Comparison of ENCODE assay signal across 8 mouse cellular contexts in genomic region chr1:85896781-85897700, GRCm38 (mm10). TPM values are rescaled to one million over a fixed set of nuclear protein-coding genes. Genes with fewer than 3 reads are reported as not detected.
DNase-seq lines count a peak whose midpoint lies in the region; ATAC-seq lines count a peak whose summit lies in the region.
"Had no signal": no experiment of that assay in that cellular context is flagged by ENCODE, and none has a peak within 500 bp of the region (broad histone marks: within the 10 kb centered on the region; RNA-seq: fewer than 3 reads in every experiment).

No protein-coding gene starts in this region.

- no peaks in the 10 kb centered on the region for H3K9me3 ChIP-seq in embryonic facial prominence, embryonic 12.5 days
- no peaks in the 10 kb centered on the region for H3K9me3 ChIP-seq in hindbrain, embryonic 15.5 days

- H3K4me2 ChIP-seq in embryonic facial prominence, embryonic 12.5 days (replicated peaks) = peak overlapping the region; percentile 82
- H3K4me2 ChIP-seq in hindbrain, embryonic 15.5 days = peak overlapping the region; percentile 89

- peak; percentile 18 for DNase-seq in thymus, postnatal 14 days
- DNase-seq in thymus, postnatal 36 days = no peak
- no peak for DNase-seq in embryo, embryonic 10.5 days (ENCODE audit: low spot score)
- DNase-seq in frontal cortex, postnatal 14 days (ENCODE audit: low spot score in 2 of 2) = no peak

- H3K4me1 ChIP-seq in embryonic facial prominence, embryonic 12.5 days = peaks cover 59% of the 10 kb centered on the region
- H3K4me1 ChIP-seq in hindbrain, embryonic 15.5 days (replicated peaks) = peaks cover 71% of the 10 kb centered on the region

- H3K27ac ChIP-seq in embryonic facial prominence, embryonic 12.5 days = peak overlapping the region; percentile 72
- H3K27ac ChIP-seq in hindbrain, embryonic 15.5 days (replicated peaks) = peak overlapping the region; percentile 78

- peak overlapping the region; percentile 78; the same call in 1 of the 2 replicates for H3K4me3 ChIP-seq in embryonic facial prominence, embryonic 12.5 days
- peak overlapping the region; percentile 76 for H3K4me3 ChIP-seq in hindbrain, embryonic 15.5 days
- H3K4me3 ChIP-seq: myocyte had no signal

- no peaks in the 10 kb centered on the region for H3K27me3 ChIP-seq in embryonic facial prominence, embryonic 12.5 days
- no peaks in the 10 kb centered on the region for H3K27me3 ChIP-seq in hindbrain, embryonic 15.5 days

- 53% methylated on average over 12 of the region's 12 CpGs for WGBS in embryonic facial prominence, embryonic 12.5 days
- WGBS in hindbrain, embryonic 15.5 days = 49% methylated on average over 12 of the region's 12 CpGs

- ATAC-seq in embryonic facial prominence, embryonic 12.5 days (ENCODE audit: insufficient number of reproducible peaks, insufficient read depth, low FRiP score, low TSS enrichment) = no peak
- ATAC-seq in hindbrain, embryonic 15.5 days (ENCODE audit: low FRiP score, low read depth) = no peak
- ATAC-seq in megakaryocyte, adult 5-6 weeks (ENCODE audit: poor library complexity, severe bottlenecking) = 0 out of 2 replicates have a peak, but pooled peaks have one; percentile 5

- no peaks in the 10 kb centered on the region for H3K36me3 ChIP-seq in embryonic facial prominence, embryonic 12.5 days
- H3K36me3 ChIP-seq in hindbrain, embryonic 15.5 days = no peaks in the 10 kb centered on the region

- H3K9ac ChIP-seq in embryonic facial prominence, embryonic 12.5 days = no peak overlapping the region
- H3K9ac ChIP-seq in hindbrain, embryonic 15.5 days = peak overlapping the region; percentile 28; the same call in 1 of the 2 replicates

RNA-seq across cellular contexts. Expression of gene Itm2c, which starts 3.0 kb away (rescaled TPM):
- 252 and 258 TPM in 2 replicates for polyA plus RNA-seq in embryonic facial prominence, embryonic 12.5 days (2016; fragmentation: Nextera tagmentation; extraction: Ambion mirVana)
- polyA plus RNA-seq in hindbrain, embryonic 15.5 days (2015; fragmentation: Nextera tagmentation; extraction: Ambion mirVana) = 204 TPM in 2 replicates
- total RNA-seq in megakaryocyte, adult 5-6 weeks (2015) = 32.8 and 32.9 TPM in 2 replicates
- total RNA-seq in megakaryocyte, adult 5-6 weeks (2017) = 77.9 and 83.6 TPM in 2 replicates

RNA-seq across cellular contexts. Expression of gene 4933407L21Rik, which starts 31.2 kb away (rescaled TPM):
- 0.22 and 0.29 TPM in 2 replicates for polyA plus RNA-seq in embryonic facial prominence, embryonic 12.5 days (2016; fragmentation: Nextera tagmentation; extraction: Ambion mirVana)
- 7.1 and 7.7 TPM in 2 replicates for polyA plus RNA-seq in hindbrain, embryonic 15.5 days (2015; fragmentation: Nextera tagmentation; extraction: Ambion mirVana)
- total RNA-seq in megakaryocyte, adult 5-6 weeks (2015) = not detected in 2 replicates
- total RNA-seq in megakaryocyte, adult 5-6 weeks (2017) = 0.22 TPM in 1 of 2 replicates, not detected in the other
- polyA plus RNA-seq: myocyte had no signal
